Mouse (Mus musculus): ENCODE data around the gene Synm.

- TF ChIP-seq POLR2A (IDR thresholded peaks at IDR 0.05; ENCODE audit: control insufficient read depth, extremely low read depth, insufficient read depth, low read length, poor library complexity) (no peak), CTCF (IDR thresholded peaks at IDR 0.05; ENCODE audit: borderline replicate concordance, control insufficient read depth, extremely low read depth, insufficient read depth, low read length, poor library complexity) (no peak)
Observed at GRCm38 (mm10) chr7:67689793-67690192, 69.7 kb downstream of the Synm start.
